Mouse (Mus musculus): ENCODE measurements around the gene Olfr155.

Gene Olfr155

DNA sequence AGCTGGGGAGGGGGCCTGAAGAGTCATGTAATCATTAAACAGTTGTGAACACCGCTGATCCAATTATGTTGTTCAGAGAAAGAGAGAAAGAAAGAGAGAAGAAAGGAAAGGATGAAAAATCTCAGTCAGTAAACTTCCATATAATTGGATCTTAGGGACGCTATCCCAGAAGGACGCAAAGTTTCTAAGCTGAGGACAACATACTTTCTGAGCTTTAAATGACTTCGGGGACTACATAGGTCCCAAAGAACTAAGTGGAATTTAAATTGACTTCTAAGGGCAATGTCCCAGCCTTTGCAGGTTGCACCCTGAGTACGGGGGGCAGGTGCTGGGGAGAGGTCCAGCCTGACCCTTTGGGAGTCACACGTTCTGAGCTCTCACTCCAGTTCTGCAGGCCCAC is at the start of gene Olfr155:
Olfr155 (plus strand) TSS at position 301 of the 400 bp plus-strand sequence.
- no peak for DNase-seq (ENCODE audit: low spot score)

DNA sequence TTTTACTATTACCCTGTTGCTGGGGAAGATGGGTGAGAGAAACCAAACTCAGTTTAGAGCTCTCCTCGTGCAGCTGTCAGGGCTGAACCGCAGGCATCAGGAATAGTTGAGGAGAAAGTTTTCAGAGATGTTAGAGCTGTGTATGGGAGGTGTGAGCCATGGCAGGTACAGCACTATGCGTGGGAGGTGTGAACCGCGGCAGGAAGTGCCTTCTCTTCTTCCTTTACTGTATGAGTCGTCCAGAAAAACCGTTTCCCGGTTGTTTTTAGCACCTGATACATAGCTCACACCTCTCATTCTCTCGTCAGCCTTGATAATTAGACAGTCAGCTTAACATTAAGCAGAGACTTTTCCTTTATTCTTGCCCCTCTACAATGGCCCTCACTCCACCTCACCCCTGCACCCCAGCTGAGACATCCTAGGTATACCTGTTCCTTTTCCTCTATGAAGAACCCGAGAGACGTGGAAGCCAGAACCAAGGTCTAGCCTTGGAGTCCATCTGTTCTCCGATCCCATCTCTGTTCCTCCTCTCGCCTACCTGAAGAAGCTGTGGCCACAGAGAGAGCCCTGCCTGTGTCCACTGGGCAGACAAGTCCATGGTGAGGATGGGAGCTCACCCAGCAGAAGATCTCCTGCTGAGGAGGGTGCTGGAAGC is 28.3 kb upstream of the Olfr155 start:
- DNase-seq (ENCODE audit: low spot score), result no peak

- DNase-seq (ENCODE audit: low spot score), result peak; percentile 62
Measured at GRCm38 (mm10) chr4:43823845-43824337, 27.5 kb upstream of the Olfr155 start, which contains the start of gene Olfr156. TSS of gene Olfr156 (minus strand) at chr4:43823895.

GRCm38 (mm10) chr4:43828806-43829205 is 22.6 kb upstream of the Olfr155 start:
- DNase-seq (ENCODE audit: low spot score), result no peak

- DNase-seq (ENCODE audit: low spot score), result peak; percentile 15
Measured at GRCm38 (mm10) chr4:43832031-43832430, 19.3 kb upstream of the Olfr155 start.

DNA sequence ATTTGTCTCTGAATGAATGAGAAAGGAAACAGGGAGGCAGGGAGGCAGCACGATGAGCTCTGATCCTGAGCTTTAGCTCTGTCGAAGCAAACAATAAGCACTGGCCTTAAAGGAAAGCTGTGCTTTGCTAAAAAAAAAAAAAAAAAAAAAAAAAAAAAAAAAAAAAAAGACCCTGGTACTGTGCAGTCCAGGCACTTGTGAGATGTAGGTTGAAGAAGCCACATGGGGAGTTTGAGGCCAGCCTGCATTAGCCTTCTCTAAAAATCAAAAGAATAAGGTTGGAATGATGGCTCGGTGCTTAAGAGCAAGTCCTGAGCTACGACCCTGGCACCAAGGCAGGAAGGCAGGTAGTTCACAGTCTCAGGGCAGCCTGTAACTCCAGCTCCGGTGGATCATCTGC is 17.6 kb upstream of the Olfr155 start:
- no peak for DNase-seq (ENCODE audit: low spot score)

GRCm38 (mm10) chr4:43834749-43835148 is 16.6 kb upstream of the Olfr155 start:
- no peak for DNase-seq (ENCODE audit: low spot score)

- no peak for DNase-seq (ENCODE audit: low spot score)
Measured at GRCm38 (mm10) chr4:43838326-43838725, 13.0 kb upstream of the Olfr155 start.

DNA sequence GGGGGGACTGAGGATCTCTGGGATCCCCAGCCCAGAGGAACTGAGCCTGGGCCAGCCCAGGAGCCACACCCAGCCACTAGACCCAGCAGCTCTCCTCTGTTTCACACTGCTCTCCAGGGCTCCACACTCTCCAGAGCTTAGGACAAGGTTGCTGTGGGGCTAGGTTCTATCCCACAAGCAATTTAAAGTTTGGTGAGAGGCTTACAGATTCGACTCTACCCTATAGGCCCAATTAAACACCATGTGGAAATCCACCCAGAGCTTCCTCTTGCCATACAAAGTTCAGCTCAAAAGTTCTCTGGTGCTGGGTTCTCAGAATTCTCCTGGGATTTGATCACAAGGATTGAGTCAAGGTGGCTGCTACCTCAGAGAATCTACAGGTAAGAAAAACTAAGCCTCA is 11.3 kb upstream of the Olfr155 start, which contains the start of gene Olfr157:
Olfr157 (minus strand) TSS at position 101 of the 400 bp plus-strand sequence.
- DNase-seq (ENCODE audit: low spot score), result no peak

- no peak for DNase-seq (ENCODE audit: low spot score)
Measured at GRCm38 (mm10) chr4:43854101-43854500, 2.7 kb downstream of the Olfr155 start.

GRCm38 (mm10) chr4:43859886-43860285 is 8.5 kb downstream of the Olfr155 start:
- DNase-seq (ENCODE audit: low spot score), result no peak

DNA sequence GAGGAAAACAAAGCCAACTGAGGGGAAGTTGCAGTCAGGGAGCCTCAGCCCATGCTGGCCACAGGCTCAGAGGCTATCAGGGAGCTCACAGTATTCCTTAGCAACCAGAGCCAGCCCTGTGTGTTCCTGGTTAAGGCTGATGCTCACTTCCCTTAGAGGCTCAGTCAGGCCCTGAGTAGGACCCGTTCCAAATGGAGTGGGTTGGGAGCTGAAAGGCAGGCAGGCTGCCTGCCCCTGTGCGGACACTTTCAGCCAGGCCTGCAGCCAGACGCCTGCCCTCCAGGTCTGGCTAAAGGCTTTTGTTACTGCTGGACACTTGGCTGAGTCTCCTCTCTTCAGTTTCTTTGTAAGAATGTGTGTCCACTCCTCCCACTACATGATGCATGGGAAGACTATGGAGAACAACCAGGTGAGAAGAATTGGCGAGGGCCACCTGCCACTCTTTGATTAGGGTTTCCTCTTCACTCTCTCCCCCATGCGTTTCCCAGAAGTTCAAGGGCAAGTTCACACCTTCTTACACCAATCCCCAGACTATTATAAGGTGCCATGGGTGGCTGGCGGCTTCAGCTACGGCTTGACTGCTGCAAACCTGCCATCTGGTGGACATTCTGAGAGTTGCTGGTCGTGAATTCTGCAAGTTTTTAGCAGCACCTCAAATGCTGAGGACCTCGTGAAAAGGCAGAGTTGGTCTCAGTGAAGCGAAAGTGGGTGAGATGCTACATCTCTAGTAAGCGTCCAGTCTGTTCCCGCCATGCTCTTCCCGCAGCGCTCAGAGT is 9.6 kb downstream of the Olfr155 start:
- peak; percentile 88 for DNase-seq (ENCODE audit: low spot score)

GRCm38 (mm10) chr4:43863298-43863697 is 11.9 kb downstream of the Olfr155 start:
- no peak for DNase-seq (ENCODE audit: low spot score)

GRCm38 (mm10) chr4:43869821-43870220 is 18.5 kb downstream of the Olfr155 start:
- no peak for DNase-seq (ENCODE audit: low spot score)

DNA sequence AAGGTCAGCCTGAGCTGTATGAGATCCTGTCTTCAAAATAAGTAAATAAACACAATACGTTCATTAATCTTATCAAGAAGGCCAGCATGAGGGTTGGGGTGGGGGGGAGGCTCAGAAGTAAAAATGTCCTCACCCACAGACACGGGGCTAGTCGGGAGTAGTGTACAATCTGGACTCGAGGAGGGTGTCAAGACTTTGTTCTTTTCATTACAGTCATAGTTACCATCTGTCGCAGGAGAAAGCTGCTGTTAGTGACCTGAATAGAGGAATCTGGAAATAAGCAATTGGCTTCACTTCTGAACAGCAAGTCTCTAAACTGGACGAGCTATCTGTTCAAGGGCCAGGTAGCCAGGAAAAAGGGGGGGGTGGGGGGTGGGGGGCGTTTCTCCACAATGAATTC is 23.1 kb downstream of the Olfr155 start:
- DNase-seq (ENCODE audit: low spot score), result peak; percentile 22

DNA sequence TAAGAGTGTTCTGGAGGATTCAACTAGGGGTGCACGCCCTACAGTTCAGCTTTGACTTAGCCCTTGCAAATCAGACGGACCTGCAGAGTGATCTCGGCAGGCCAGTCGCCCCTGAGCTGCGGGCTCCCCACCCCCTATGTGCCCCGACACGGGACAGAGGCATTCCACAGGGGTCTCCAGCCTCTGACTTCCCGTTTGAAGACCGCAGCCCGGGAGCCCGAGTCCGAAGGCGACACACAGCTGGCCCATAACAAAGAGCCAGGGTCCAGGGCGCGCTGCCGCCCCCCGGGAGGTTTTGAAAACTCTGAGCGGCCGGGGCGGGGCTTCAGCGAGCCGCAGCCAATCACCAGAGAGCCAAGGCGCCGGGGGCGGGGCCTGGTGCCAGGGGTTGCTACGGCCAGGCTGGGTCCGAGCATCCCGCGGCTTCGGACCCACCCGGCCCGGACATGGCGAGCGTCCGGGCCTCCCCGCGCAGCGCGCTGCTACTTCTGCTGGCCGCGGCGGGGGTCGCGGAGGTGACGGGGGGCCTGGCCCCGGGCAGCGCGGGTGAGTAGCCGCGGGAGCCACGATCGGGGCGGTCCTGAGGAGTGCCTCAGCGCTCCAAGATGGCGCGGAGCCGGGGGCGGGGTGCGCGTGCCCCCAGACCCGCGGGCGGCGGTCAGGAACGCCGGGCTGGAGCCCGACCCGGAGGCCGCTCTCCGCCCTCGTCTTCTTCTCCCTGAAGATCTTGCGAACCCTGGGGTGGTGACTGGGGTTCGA is 24.0 kb downstream of the Olfr155 start, which contains the start of gene Reck:
Reck (plus strand) TSS at position 371 of the 759 bp plus-strand sequence.
- peak; percentile 97 for DNase-seq (ENCODE audit: low spot score)

DNA sequence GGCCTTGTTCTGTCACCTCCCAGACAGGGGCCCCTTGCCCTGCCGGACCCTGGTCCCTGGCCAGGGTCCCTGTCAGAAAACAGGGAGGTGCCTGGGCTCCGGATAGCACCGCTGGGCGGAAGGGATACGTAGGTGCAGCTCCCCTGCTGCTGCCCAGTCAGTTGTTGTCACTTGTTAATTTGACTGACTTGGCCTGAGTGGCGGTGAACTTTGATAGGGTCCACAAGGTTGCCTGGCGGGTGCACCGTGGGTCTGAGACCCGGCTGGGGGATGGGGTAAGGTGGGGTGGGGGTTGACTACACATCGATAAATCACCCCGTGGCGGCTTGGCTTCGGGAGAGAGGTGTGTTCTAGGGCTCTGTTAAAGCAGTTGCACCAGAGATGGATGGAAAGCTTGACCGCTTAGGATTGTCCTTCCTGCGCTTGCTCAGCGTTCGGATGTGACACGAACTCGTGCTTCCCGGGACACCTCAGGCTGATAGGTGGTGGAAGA is 24.6 kb downstream of the Olfr155 start:
- no peak for DNase-seq (ENCODE audit: low spot score)

DNA sequence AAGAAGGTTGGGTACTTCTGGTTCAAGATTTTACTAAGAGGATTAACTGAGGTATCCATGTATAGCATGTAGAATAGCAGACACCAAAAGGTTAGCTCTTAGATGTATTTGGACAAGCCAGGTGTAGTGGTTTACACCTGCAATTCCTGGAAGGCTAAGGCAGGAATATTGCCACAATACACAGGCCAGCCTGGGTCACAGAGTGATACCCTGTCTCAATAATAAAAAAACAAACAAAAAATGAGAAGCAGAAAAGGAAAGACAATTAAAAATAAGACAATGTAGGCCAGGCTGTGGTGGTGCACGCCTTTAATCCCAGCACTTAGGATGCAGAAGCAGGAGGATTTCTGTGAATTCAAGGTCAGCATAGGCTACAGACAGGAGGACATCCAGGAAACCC is 25.9 kb downstream of the Olfr155 start:
- no peak for DNase-seq (ENCODE audit: low spot score)

GRCm38 (mm10) chr4:43878121-43878776 is 26.9 kb downstream of the Olfr155 start:
- DNase-seq (ENCODE audit: low spot score), result peak; percentile 25

DNA sequence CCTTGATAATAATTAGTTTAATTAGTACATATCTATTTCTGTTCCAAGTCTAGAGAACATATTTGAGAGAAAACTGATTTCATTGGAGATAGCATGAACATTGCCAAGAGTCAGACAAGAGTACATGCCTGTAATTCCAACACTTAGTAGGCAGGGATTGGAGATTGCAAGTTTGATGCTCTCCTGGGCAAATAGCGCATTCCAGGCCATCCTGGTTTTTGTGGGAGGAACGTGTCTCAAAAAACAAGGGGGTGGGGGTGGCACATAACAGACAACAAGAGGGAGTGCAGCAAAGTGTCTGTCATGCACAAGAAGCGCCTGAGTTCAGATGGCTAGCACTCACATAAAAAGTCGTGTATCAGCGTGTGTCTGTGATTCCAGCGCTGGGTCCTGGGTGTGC is 28.2 kb downstream of the Olfr155 start:
- DNase-seq (ENCODE audit: low spot score), result no peak

GRCm38 (mm10) chr4:43884196-43884595 is 32.8 kb downstream of the Olfr155 start:
- DNase-seq (ENCODE audit: low spot score), result peak; percentile 58

DNA sequence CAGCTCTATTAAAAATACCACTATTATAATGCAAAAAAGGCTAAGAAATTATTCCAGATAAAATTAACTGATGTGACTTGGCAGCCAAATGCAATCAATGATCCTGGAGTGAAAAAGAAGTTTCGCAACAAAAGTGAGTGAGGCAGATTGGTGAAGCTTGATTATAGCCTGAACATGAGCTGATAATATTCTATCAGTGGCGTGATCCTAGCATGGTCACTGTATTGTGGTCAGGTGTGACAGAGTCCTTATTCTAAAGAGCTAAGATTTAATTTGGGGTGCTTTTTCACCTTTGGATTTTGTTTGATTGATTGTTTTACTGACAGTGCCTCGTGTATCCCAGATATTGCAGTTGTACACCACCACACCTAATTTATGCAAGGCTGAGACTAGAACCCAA is 39.9 kb downstream of the Olfr155 start:
- no peak for DNase-seq (ENCODE audit: low spot score)
